Mouse (Mus musculus) kidney, adult 8-10 months (tissue): ENCODE measurements around the gene Crat.
A peak's percentile ranks its signal among the peaks of the same experiment; 100 is the strongest.

Source experiments
- DNase-seq, 2 experiments: peaks; one replicate each; pipeline ENCODE4 v3.0.0; 2022

Gene Crat

DNA sequence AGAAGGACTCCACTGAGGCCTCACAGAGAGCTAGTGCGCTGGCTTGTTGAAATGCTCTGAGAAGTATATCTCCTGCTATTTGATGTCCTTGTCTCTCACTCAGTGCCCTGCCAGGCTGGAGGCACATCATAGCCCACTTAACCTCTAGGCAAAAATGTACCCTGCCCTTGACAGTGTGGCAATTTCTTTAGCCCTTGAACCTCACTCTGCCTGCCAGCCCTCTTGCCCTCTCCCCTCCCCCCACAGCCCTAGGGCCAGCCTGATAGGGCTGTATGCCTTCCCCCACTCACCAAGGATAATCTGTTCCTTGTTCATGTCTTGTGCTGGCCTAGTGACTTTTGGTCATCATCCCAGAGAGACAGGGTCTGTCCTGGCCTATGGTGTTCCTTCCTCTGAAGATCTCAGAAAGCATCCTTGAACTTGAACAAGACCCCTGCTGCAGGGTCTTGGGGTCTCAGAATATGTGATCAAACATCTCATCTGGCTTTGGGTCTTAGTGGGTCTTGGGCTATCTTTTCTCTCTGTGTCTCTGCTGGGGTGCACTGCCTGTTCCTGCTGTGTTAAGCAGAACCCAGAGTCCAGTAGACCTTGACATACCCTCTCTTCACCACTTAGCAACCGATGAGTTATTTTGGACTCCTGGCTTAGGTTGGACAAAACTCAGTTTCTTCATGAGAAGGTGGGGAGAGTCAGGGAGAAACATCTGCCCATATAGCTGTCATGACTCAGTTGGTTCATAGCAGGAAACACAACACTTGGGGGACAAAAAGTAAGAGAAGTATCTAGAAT lies 50.1 kb downstream of the Crat start:
- DNase-seq: peak in 1 of 2 experiments; percentile 38

DNA sequence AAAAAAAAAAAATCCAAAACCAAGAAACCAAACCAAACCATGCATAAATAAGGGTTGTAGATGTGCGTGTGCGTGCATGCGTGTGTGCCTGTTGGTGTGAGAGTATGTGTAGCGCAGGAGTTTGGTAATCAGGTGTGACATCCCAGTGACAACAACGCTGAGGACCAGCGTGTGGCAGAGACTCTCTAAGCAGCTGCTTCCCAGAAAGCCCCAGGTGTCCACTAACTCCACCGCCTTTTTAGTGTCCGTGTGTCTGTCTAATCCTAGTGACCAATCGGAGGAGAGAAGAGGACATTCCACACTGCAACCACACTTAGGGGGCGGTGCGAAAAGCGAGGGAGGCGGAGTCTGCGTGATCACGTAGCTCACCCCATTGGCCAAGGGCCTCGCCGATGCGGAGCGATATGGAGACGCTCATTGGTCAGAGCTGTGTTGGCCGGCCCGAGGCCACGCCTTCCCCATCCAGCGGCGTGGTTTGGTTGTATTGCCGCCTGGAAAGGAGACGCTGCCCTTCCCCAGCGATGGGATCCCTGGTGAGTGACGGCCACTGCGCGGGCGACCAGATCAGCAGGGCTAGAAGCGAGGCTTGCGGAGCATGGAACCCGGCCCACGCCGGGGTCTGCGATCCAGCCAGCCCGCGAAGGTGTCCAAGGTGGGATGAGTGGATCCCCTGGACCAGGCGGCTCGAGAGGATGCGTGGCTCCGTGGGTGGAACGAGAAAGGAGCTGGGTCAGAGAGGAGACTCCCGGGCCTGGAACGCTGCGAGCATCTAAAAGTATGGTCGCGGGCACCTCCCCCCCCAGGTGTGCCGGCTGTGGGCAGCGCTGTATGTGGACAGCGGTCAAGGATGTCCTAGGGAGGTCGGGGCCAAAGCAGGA lies 51.6 kb downstream of the Crat start, which contains the start of gene Miga2:
Gene Miga2, plus strand, starts transcription at position 461 of the 878 bp plus-strand sequence.
- DNase-seq: peak; percentile 100

DNA sequence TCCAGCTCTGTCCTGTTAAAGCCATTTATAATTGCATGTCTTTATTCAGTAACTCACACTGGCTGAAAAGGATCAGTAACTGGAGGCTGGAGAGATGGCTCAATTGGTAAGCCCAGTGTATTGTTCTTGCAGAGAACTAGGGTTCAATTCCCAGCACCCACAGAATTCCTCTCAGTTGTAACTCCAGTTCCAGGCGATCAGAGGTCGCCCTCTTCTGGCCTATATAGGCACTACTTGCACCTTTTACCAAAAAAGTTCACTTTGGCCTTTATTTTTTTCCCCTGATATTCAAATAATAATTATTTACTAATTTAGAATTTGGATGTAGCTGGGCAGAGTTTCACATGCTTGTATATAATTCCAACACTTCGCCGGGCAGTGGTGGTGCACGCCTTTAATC lies 52.7 kb downstream of the Crat start:
- DNase-seq: no peak

DNA sequence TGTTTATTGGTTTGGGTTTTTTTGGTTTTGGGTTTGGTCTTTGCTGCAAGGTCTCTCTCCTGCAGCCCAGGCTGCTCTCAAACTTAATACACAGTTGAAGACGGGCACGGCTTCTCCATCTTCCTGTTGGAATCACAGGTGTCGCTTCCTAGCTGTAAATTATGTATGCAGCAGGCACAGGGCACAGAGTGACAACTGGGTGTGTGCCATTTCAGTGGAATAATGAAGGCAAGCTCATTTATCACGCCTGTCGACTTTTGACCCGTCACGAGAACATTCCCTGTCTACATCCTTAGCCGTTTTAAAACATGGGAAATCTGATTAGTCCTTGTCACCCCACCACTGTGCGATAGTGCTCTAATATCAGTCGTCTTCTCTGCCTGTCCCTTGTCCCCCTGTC lies 55.0 kb downstream of the Crat start:
- DNase-seq: peak in 1 of 2 experiments; percentile 27

DNA sequence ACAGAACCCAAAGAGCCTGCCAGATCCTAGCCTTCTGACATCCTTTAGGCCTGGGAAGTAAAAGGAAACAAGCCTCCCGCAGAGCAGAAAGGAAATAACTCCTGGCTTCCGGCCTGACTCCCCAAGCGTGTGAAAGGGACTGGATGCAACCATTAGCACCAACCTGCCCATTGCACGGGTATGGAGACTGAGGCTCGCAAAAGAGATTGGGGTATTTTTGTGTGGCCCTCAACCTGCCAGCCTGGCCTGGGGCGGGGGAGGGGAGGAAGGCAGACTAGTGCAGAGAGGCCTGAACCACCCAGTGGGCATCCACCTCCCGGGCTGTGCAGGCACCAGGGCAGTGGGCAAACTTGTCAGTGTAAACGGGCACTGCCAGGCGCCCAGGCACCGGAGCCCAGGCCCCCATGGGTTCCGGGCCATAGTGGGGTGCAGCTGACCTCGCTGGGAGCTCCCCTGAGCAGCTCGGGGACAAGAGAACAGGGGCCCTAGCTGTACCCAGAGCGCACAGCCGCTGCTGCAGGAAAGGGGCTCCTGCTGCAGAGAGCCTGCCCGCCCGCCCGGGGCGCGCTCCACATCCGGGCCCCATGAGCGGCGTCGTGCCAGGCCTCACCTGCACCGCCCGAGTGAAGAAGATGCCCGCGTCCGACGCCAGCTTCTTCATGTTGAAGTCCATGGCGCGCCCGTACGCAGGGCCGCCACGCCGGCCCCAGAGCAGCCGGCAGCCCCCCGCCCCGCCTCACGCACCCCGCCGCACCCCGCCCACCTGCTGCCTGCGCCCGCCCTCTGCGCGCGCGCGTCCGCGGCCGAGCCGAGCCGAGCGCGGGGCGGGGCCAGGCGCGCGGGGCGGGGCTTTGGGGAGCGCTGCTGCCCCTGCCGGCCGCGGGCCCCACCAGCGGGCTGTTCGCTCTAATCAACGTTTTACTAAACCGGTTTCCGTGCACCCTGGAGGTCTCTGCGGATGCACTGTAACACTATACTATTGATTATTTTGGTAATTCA lies 56.8 kb downstream of the Crat start, which contains the start of gene Sh3glb2:
Gene Sh3glb2, minus strand, starts transcription at position 805 of the 999 bp plus-strand sequence.
- peak; percentile 68 to 74 for DNase-seq

DNA sequence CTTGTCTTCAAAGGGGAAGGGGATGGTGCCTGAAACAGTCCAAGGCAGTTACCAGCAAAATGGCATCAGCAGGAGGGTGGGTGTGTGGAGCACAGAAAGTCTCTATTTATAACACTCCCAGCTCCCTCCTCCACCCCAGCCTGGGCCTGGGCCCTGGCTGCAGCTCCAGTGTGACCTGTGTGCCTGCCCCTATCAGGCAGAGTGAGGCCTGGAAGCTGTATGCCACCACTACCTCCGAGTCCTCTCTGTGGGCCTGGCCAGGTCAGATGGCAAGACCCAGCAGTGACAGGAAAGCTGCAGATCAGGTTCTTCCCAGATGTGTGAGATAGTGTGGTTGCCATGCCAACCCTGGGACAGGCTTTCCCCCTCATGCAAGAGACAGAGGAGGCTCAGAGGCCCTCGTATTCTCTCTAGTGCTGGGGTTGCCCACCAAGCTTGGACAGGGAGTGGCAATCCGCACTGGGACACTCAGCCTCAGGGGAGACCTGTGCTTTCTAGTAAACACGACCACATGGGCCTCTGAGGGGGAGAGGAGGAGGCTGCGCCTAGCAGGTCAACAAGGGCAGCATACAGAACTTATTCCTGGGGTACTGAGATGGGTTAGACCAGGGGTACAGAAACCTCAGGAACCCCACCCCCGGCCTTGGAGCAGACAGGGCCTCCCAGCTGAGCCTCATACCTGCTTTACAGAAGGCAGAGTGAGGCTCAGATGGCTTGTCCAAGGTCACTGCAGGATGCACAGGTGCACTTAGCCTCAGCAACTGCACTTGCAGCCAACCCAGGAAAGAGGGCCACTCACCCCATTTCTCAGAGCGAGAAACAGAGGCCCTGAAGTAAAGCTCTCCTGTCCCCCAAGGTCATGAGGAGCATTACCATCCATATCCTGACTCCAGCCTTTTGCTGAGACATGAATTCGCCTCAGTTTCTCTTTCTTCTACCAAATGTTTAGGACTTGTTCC lies 57.8 kb downstream of the Crat start:
- DNase-seq: no peak

DNA sequence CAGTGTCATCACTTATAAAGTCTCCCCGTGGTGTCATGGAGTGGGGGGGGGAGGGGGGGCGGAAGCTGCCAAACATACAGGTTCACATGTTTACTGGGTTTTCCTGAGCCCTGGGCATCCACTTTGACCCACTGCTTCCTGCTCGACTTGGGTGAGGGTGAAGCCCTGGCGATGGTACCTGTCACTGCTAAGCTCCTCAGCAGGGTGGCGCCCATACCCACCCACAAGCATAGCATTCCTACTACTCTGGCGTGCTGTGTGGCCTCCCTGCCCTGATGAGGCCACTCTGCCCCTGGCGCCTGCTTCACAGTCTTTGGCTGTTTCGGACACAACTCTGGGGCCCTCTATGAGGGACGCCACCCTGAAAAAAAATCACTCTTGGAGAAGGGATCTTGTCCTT lies 58.7 kb downstream of the Crat start:
- no peak for DNase-seq

DNA sequence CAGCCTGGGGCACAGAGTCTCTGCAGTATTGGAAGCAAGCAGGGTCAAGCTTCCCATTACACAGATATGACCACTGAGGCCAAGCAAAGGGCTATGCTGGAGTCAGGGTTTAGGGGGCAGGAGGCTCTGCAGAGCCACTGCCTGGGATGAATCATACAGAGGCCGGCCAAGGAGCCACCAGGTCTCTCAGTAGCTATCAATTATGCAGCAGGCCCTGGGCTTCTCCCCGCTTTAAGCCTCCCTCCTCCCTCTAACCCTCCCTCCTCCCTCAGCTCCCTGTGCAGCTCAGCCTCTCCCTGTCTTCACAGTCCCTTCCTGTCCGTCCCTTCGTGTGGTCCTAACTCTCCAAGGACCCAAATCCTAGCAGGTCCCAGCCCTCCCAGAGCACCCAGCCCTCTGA lies 59.3 kb downstream of the Crat start:
- no peak for DNase-seq

DNA sequence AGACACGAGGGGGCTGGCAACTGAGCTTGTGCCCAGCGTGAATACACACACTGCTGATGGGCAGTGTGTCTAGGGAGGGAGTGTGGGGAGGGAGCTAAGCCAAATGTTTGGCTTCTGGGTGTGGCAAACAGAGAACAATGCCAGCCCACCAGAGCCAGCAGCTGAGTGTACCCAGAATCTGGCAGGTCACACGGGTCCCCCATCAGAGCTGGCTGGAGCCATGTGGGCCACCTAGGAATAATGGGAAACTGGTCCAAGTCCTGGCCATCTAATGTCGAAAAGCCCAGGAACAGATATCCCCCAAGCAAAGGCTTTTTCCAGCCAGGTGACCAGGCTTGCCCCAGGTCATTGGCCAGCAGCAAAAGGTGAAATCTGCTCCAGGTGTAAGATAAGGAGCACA lies 59.8 kb downstream of the Crat start:
- DNase-seq: no peak

DNA sequence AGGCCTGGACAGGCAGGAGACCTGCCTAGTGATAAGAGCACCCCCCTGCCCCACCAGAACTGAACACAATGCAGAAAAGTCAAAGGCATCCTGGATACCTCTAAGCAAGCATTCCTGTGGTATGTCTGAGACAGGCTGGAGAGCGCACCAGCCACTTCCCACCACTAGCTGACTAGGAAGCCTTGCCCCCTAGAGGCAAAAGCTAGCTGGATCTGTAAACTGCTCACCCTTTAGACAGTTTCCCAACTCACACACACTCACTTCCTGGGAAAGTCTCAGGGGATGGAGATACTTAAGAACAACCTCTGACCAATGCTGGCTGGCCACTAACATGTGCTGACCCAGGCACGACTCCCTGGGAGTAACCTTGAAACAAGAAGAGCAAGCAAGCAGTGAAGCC lies 64.5 kb downstream of the Crat start:
- DNase-seq: no peak
